Mouse (Mus musculus) gastrocnemius, adult 2 months (tissue): Measurements from ENCODE around the gene Nckap5. TPM values are rescaled to one million over a fixed set of nuclear protein-coding genes. Genes with fewer than 3 reads are reported as not detected.

Source experiments
- DNase-seq: peaks from one replicate; pipeline ENCODE4 v3.0.0; 2022
- H3K27ac ChIP-seq: fragments of 200-600 bp; 2 replicates; pipeline ENCODE4 v1.8.1; 2022; ENCODE audit warnings: mild to moderate bottlenecking
- H3K4me3 ChIP-seq: fragments of 200-600 bp; 2 replicates; pipeline ENCODE4 v1.8.1; 2022; ENCODE audit warnings: mild to moderate bottlenecking, moderate library complexity
- CTCF ChIP-seq: fragments of 200-600 bp; IDR thresholded peaks from 2 replicates; pipeline ENCODE4 v1.8.1; 2022; ENCODE audit warnings: antibody characterized with exemption, mild to moderate bottlenecking, moderate library complexity
- intact Hi-C: fragments of 180-260 bp; cut with DNase I; formaldehyde crosslinking; loops from one replicate; pipeline ENCODE4 v1.15.1; 2025
- total RNA-seq, 2 experiments: library from RNA; stranded (reverse); gene quantifications; 2 replicates each; pipeline ENCODE4 v1.2.3; 2021

Nckap5 gene
- total RNA-seq, 2 experiments from 2014 or later: 0.82 to 1.6 TPM

DNA sequence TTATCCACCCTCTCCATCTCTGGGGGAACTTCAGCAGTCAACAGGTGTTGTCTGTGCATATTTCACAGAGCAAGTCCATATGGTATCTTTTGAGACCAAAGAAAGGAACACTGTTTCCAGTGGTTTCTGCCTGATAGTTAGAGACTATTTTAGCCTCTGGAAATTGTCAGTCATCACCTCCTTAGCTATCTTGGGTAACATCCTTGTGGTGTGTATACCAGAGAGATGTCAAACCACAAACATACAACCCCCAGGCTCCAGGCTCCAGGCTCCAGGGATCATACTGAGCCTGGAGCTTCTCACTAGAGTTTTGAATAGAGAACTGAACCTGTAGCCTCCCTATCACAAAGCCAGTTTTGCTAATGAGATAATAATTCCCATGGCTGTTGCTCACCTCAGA, 252.4 kb downstream of the Nckap5 start:
- Histone ChIP-seq H3K4me3 (no peak overlapping the region), H3K27ac (no peak overlapping the region)
- intact Hi-C loops: no loop called here
- TF ChIP-seq CTCF: no peak
- no peak for DNase-seq

DNA sequence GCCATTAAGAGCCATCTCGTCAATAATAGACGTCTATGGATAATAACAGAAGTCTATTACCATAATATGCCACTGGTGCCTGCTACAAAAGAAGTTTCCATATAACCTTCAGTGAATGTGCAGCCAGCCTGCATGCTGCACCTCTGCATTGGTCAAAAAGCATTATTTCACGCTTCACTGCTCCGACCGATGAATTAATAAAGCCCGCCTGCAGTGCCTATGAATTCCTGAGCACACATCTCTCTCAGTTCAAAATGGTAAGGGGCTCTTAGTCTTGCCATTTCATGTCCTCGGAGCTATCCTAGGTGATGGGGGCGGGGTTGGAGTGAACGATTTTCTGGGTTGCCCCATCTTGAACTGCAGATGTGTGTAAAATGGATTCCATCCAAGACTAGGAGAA, 256.3 kb downstream of the Nckap5 start:
- TF ChIP-seq CTCF: no peak

DNA sequence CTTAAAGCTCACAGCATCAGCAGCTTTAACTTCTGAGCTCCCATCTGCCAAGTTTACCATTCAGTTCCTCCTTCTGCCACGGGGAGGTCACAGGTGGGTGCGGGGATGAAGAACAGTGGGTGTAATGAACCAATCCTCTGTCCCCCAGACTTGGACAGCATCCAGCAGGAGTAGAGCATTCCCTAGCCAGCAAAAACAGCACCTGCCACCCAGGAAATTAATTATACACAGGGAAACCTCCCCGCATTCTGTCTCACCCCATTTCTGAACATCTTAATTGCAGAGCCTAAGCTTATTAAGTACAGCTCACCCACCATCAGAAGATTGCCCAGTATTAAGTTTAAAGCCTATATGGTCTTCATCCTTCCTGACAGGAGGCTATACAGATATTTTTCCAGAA, 256.9 kb downstream of the Nckap5 start:
- Histone ChIP-seq H3K27ac (no peak overlapping the region), H3K4me3 (no peak overlapping the region)
- TF ChIP-seq CTCF: no peak
- intact Hi-C loops: no loop called here
- DNase-seq: no peak

More for the DNA sequence above, 256.3 kb downstream of the Nckap5 start:
- H3K27ac ChIP-seq: no peak overlapping the region
- DNase-seq: no peak
- intact Hi-C loops: no loop called here
- H3K4me3 ChIP-seq: no peak overlapping the region

DNA sequence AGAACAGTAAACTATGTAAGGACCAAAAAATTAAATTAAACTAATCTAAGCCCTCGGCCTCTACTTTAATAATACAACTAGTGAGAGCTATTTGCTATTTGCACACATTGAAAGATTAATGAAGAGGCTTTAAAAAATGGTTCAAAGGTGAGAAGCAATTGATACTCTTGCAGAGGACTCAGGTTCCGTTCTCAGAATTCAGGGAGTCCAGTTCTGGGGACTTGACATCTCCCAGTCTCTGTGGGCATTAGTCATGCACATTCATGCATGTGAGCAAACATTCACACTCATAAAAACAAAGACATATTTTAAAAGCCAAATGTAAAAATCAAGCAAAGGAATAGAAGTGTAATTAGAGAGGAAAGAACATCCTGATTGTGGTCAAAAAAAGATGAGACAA, 257.5 kb downstream of the Nckap5 start:
- H3K27ac ChIP-seq: no peak overlapping the region
- DNase-seq: no peak
- TF ChIP-seq CTCF: no peak
- intact Hi-C loops: no loop called here
- no peak overlapping the region for H3K4me3 ChIP-seq

DNA sequence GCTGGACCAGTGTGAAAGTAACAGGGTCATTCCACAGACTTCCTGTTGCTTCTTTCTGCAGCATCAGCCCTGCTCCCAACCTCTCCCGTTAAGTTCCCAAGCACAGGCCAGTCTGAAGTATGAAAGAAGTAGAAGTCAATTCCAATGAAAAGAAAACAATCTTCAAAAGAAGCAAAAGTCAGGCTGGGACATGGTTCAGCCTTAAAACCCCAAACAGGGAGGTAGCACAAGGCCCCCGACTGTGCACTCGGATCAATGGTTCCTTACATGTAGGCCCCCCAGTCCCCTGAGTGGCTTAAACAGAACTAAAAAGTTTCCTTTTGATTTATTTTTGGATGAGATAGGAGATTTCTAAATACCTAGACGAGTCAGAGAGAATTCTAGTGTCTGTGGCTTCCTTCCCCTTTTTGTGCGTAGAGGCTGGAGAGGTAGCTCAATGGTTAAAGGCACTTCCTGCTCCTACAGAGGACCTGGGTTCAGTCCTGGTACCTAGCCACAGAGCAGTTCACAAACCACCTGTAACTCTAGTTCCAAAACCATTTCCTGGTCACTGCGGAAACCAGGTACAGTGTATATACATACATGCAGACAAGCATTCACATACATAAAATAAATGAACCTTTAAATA, 260.9 kb downstream of the Nckap5 start:
- H3K27ac ChIP-seq: no peak overlapping the region
- H3K4me3 ChIP-seq: no peak overlapping the region
- TF ChIP-seq CTCF: no peak
- DNase-seq: no peak
- intact Hi-C loops: no loop called here

DNA sequence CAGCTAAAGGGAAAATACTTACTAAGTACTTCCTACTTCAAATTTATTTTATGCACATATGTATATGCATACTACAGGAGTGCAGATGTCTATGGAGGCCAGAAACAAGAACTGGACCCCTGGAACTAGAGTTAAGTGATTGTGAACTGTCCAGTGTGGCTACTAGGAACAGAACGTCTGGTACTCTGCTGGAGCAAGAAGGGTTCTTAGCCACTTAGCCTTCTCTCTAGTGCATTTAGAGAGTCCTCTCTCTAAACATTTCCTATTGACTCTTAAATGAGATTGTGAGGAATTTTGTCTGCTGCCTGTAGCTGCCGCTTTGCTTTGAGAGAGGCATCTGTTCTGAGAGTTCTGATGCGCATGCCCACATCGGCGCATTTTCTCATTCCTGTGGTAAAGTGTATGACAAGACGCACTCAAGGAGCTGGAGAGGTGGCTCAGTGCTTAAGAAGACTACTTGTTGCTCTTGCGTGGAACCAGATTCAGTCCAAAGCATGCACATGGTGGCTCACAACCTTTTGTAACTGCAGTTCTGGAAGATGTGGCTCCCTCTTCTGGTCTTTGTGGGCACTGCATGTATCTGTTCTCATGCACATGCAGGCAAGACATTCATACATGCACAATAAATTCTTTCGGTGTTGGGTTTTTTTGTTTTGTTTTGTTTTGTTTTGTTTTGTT, 261.9 kb downstream of the Nckap5 start:
- intact Hi-C loops: no loop called here
- Histone ChIP-seq H3K4me3 (no peak overlapping the region), H3K27ac (no peak overlapping the region)
- DNase-seq: peak; percentile 18
- TF ChIP-seq CTCF: peak; percentile 54

DNA sequence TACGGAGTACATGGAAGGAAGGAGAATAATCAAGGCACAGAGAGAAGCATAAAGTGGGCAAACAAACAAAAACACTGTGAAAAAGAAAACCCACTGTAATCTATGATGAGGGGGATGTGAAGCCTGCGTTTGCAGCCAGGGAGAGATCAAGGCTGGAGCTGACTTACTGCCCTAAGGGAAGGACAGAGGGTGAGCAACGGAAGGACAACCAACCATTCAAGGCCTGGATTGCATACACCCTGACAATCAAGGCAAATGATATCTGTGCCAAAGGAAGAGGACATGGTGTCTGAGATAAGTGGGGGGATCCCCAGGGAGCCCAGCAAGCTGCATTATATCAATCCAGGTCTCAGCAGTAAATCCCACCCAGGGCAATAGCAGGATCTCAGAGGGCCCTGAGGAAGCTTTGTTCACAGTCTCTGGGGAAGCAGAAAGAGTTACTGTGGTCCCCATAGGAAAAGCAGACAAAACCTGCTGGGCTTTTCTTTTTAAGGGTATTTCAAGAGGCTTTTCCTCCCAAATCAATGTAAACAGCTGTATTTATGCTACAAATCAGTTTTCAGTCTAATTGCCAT, 265.4 kb downstream of the Nckap5 start:
- DNase-seq: no peak
- no peak overlapping the region for H3K27ac ChIP-seq
- no peak for TF ChIP-seq CTCF
- intact Hi-C loops: no loop called here
- no peak overlapping the region for H3K4me3 ChIP-seq

DNA sequence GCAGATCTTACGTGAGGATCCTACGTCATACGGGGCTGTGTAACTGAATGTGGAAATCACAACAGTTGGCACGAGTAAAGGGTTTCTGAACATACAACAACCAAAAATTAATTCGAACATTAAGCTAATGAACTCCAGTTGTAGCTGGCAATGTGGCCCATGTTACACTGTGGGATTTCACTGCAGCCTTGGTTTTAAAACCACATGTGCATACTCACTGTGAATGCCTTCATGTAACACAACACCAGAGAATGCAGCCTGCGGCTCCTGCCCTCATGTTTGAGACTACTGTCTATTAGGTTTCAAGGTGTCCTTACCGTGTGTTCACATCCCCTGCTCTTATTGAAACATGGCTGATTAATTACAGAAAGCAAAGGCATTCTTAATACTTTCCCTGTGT, 269.7 kb downstream of the Nckap5 start:
- intact Hi-C loops: no loop called here
- DNase-seq: no peak
- no peak overlapping the region for H3K27ac ChIP-seq
- TF ChIP-seq CTCF: no peak
- H3K4me3 ChIP-seq: no peak overlapping the region

DNA sequence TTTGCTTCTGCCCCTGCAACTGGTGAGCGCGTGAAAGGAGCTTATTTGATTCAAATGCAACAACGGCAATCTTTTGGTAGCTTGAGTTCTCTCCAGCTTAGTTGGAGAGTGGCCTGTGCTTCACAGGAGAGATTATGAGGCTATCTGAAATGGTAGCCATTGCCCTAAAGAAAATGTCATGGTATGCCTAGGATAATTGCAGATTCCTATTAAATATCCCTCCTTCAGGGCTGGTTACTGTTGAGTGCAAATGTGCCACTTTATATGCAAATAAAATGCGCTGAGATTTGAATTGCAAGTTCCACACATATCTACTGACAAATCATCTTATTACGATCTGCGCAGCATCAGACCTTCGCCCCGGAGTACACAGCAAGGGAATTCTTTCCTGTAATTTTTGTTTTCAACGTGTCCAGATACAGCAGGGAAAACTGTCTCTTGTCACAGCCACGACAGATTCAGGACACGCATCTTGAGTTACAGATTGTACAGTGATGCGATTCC, 272.8 kb downstream of the Nckap5 start:
- Histone ChIP-seq H3K4me3 (no peak overlapping the region), H3K27ac (no peak overlapping the region)
- no peak for DNase-seq
- TF ChIP-seq CTCF: no peak
- intact Hi-C loops: no loop called here

DNA sequence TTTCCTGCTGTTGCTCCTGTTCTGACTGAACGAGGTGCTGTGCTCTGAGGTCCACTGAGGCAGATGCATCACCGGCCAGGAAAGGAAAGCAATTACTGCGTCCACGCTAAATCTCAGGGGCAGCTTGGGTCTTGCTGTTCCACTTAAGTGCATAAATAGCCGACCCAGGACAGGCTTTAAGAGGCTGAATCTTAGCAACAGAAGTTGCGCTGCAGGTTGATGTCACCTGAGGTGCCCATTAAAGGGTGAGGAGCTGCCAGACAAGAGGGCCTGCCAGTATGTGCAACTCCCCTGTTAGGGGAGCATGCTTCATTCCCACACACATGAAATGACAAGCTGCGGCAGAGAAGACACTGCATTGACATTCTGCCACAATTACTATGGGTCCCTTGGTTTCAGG, 282.6 kb downstream of the Nckap5 start:
- Histone ChIP-seq H3K27ac (no peak overlapping the region), H3K4me3 (no peak overlapping the region)
- intact Hi-C loops: no loop called here
- no peak for TF ChIP-seq CTCF
- DNase-seq: no peak

DNA sequence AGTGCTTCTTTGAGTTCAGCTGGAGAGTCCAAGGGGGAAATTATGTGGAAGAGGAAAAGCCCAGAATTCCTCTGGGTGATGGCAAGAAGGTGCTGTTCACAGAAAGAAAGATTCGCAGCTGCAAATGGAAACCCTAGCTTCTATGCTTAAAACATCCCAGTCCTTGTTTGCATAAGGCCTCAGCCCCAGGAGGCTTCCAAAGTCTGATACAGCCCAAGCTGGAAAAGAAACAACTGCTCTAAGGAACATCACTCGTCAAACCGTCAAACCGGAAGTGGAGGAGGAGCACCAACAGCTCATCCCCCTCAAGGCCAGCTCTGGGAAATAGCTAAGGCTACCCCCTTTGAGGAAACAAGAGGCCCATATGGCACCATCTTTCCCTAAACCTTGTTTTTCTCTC, 286.1 kb downstream of the Nckap5 start:
- intact Hi-C loops: no loop called here
- no peak for DNase-seq
- H3K4me3 ChIP-seq: no peak overlapping the region
- no peak overlapping the region; the same call in 1 of the 2 replicates for H3K27ac ChIP-seq
- TF ChIP-seq CTCF: no peak

DNA sequence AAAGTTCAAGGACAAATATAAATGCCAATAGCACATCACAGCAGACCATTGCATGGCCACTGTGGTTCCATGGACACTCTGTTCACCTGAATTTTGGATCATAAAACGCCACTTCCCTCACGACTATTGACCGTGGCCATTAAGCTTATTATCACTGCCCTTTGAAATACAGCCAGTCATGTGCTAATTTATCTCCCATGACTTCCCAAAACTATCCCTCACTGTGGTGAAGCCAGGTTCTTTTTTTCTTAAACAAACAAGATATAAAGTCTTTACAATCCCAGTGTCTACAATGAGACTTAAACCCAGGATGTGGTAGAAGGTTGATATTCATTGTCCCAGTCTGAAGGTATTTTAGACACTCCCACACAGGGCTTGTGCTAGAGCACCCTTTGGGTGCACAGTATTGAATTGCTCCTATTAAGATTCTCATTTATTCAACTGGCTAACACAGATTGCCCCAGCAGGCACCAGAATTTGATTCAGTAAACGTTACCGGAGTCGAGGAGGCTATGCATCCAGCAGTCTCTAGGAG, 293.3 kb downstream of the Nckap5 start:
- no peak for DNase-seq
- TF ChIP-seq CTCF: no peak
- intact Hi-C loops: no loop called here
- Histone ChIP-seq H3K4me3 (no peak overlapping the region), H3K27ac (no peak overlapping the region)

DNA sequence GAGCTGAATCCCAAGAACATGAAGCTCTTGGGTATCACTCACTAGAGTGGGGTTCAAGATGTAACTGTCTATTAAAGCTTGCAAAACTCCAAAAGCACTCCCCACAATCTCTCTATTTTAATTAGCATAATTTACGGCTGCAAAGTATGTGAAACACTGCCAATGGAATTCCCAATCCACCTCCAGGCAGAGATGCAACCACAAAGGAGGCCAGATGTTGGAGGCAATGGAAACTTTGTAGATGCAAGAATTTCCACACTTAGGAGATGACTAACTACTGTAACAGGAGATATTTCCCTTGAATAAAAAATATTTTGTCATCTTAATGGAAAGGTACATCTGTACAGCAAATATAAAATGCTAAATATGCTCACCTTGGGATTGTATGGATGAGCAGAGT, 295.1 kb downstream of the Nckap5 start:
- no peak for TF ChIP-seq CTCF
- Histone ChIP-seq H3K4me3 (no peak overlapping the region), H3K27ac (no peak overlapping the region)
- no peak for DNase-seq
- intact Hi-C loops: no loop called here
